11 mouse cellular contexts compared by ENCODE assay signal in the genomic region with DNA sequence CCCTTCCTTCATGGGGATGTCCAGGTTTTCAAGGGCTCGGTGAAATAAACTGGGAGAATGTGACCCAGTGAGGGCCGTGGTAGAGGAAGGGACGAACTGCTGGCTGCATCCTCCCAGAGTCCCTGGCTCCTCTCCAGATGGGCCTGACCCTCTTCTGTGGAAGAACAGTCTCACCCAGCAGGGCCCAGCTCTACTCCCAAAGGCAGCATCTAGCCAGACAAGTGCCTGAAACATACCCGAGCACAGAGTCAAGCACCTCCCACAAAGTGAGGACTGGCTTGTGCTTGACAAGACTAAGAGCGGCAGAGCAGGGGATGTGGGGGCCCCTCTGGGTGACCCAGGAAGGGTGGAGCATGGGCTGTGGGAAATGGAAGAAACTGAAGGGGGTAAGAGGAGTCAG. TPM values are rescaled to one million over a fixed set of nuclear protein-coding genes. Genes with fewer than 3 reads are reported as not detected.
DNase-seq lines count a peak whose midpoint lies in the region; ATAC-seq lines count a peak whose summit lies in the region.
"Had no signal": no experiment of that assay in that cellular context is flagged by ENCODE, and none has a peak within 500 bp of the region (broad histone marks: within the 10 kb centered on the region; RNA-seq: fewer than 3 reads in every experiment).

No protein-coding gene starts in this region.

- no peak overlapping the region for H3K4me2 ChIP-seq in hindbrain, embryonic 13.5 days

- H3K36me3 ChIP-seq in embryonic facial prominence, embryonic 10.5 days (replicated peaks), result peaks cover 36% of the 10 kb centered on the region
- H3K36me3 ChIP-seq in hindbrain, embryonic 13.5 days, result peaks cover 63% of the 10 kb centered on the region

- intact Hi-C loops in left cerebral cortex, postnatal 4 days (cut with DNase I), result loop anchor here (10.0 kb wide), 1 partner anchor 132 kb away; no protein-coding TSS in a partner anchor
- intact Hi-C loops in gastrocnemius, postnatal 14 days (cut with DNase I; ENCODE audit: low total_unique reads), result no loop called here

- WGBS in embryonic facial prominence, embryonic 10.5 days, result 82% methylated on average over 5 of the region's 5 CpGs
- WGBS in hindbrain, embryonic 13.5 days, result 64% methylated on average over 5 of the region's 5 CpGs

- peaks cover 7% of the 10 kb centered on the region for H3K4me1 ChIP-seq in embryonic facial prominence, embryonic 10.5 days
- H3K4me1 ChIP-seq in hindbrain, embryonic 13.5 days (replicated peaks), result peaks cover 50% of the 10 kb centered on the region

- peak; percentile 56 for DNase-seq in left cerebral cortex, postnatal 4 days
- DNase-seq in left cerebral cortex, adult 11 months (ENCODE audit: low spot score), result no peak
- DNase-seq in embryonic facial prominence, embryonic 10.5 days (ENCODE audit: low spot score), result no peak
- peak; percentile 38 for DNase-seq in gastrocnemius, postnatal 14 days
- DNase-seq in thymus, postnatal 0 days (ENCODE audit: low spot score), result no peak
- DNase-seq in kidney, adult 18-20 months, result no peak
- DNase-seq in layer of hippocampus, adult 9-11 months, result no peak
- DNase-seq: adrenal gland, postnatal 25 days; cerebellum, adult 8-10 months had no signal

- H3K27ac ChIP-seq in embryonic facial prominence, embryonic 10.5 days (replicated peaks), result peak overlapping the region; percentile 4; the same call in 1 of the 2 replicates
- H3K27ac ChIP-seq in hindbrain, embryonic 13.5 days, result peak overlapping the region; percentile 40; the same call in 1 of the 2 replicates
- H3K27ac ChIP-seq: macrophage had no signal

- no peak for ATAC-seq in hindbrain, embryonic 13.5 days (ENCODE audit: low FRiP score)

- H3K9ac ChIP-seq in hindbrain, embryonic 13.5 days, result 0 out of 2 replicates have a peak overlapping the region, but pooled peaks have one; percentile 10

- no peaks in the 10 kb centered on the region for H3K9me3 ChIP-seq in embryonic facial prominence, embryonic 10.5 days
- no peaks in the 10 kb centered on the region for H3K9me3 ChIP-seq in hindbrain, embryonic 13.5 days

- no peaks in the 10 kb centered on the region for H3K27me3 ChIP-seq in embryonic facial prominence, embryonic 10.5 days (replicated peaks; ENCODE audit: low read depth, poor library complexity, severe bottlenecking)
- no peaks in the 10 kb centered on the region for H3K27me3 ChIP-seq in hindbrain, embryonic 13.5 days

- no peak overlapping the region for H3K4me3 ChIP-seq in embryonic facial prominence, embryonic 10.5 days
- H3K4me3 ChIP-seq in hindbrain, embryonic 13.5 days, result no peak overlapping the region

RNA-seq across cellular contexts. Expression of a gene that starts 51.6 kb away (rescaled TPM):
- total RNA-seq in left cerebral cortex, postnatal 4 days (2021), result 10 to 100 TPM; 45.7 to 49.5 TPM
- polyA plus RNA-seq in embryonic facial prominence, embryonic 10.5 days (2016; fragmentation: Nextera tagmentation; extraction: Ambion mirVana), result 75.8 and 80.6 TPM in 2 replicates
- total RNA-seq in gastrocnemius, postnatal 14 days (2021), result 10 to 100 TPM; 21.5 to 23.9 TPM
- polyA plus RNA-seq in hindbrain, embryonic 13.5 days (2015; fragmentation: Nextera tagmentation; extraction: Ambion mirVana), result 56.6 and 57.9 TPM in 2 replicates
- polyA plus RNA-seq in thymus, postnatal 0 days (2015; fragmentation: Nextera tagmentation; extraction: Ambion mirVana), result 42.8 and 44.5 TPM in 2 replicates

RNA-seq across cellular contexts. Expression of a gene that starts 51.6 kb away (rescaled TPM):
- 10 to 100 TPM; 34.7 to 37.0 TPM for total RNA-seq in left cerebral cortex, postnatal 4 days (2021)
- polyA plus RNA-seq in embryonic facial prominence, embryonic 10.5 days (2016; fragmentation: Nextera tagmentation; extraction: Ambion mirVana), result 37.5 and 39.7 TPM in 2 replicates
- 10 to 100 TPM in 1 of 2 experiments, 1 to 10 TPM in 1; 8.5 to 10.6 TPM for total RNA-seq in gastrocnemius, postnatal 14 days (2021)
- polyA plus RNA-seq in hindbrain, embryonic 13.5 days (2015; fragmentation: Nextera tagmentation; extraction: Ambion mirVana), result 39.2 and 42.0 TPM in 2 replicates
- polyA plus RNA-seq in thymus, postnatal 0 days (2015; fragmentation: Nextera tagmentation; extraction: Ambion mirVana), result 42.9 and 47.5 TPM in 2 replicates

Comparison
In these comparisons a context has a peak if more than half of its experiments do, and no peak if none do; other contexts are left out.
1. DNase-seq: peak in left cerebral cortex, postnatal 4 days (single experiment) and gastrocnemius, postnatal 14 days (single experiment); none in left cerebral cortex, adult 11 months (single experiment), embryonic facial prominence, embryonic 10.5 days (single experiment), thymus, postnatal 0 days (single experiment), kidney, adult 18-20 months (single experiment) and layer of hippocampus, adult 9-11 months (single experiment).